Mouse (Mus musculus): ENCODE results near the gene Kcne1.

GRCm38 (mm10) chr16:92383412-92383811 lies 24.1 kb upstream of the Kcne1 start:
- peak; percentile 9 to 58; a peak in 3 of 4 replicates for TF ChIP-seq CTCF (conservative IDR thresholded peaks at IDR 0.05 in 1 of 2, IDR thresholded peaks at IDR 0.05 in 1 of 2; ENCODE audit: low read depth in 2 of 2, low read length in 2 of 2)
- TF ChIP-seq MAFK (IDR thresholded peaks at IDR 0.05; ENCODE audit: insufficient replicate concordance, low read length), result no peak
- no peak for TF ChIP-seq ZC3H11A (IDR thresholded peaks at IDR 0.05; ENCODE audit: low read depth, low read length)
- no peak for TF ChIP-seq EP300 (IDR thresholded peaks at IDR 0.05; ENCODE audit: low read length)
- TF ChIP-seq POLR2A (IDR thresholded peaks at IDR 0.05; ENCODE audit: low read depth, low read length), result no peak
- TF ChIP-seq JUN (IDR thresholded peaks at IDR 0.05; ENCODE audit: insufficient read depth, low read depth, low read length), result no peak
- no peak for TF ChIP-seq CHD2 (IDR thresholded peaks at IDR 0.05; ENCODE audit: low read length)
